Mouse (Mus musculus): ENCODE results near the gene Dnajb2.
A peak's percentile ranks its signal among the peaks of the same experiment; 100 is the strongest.

- no peak for TF ChIP-seq IRF4 (IDR thresholded peaks at IDR 0.05; ENCODE audit: low read depth, low read length)
- TF ChIP-seq MAFK (IDR thresholded peaks at IDR 0.05; ENCODE audit: insufficient replicate concordance, low read length), result no peak
- no peak for TF ChIP-seq SIN3A (IDR thresholded peaks at IDR 0.05; ENCODE audit: low read length)
- no peak for TF ChIP-seq NELFE (IDR thresholded peaks at IDR 0.05; ENCODE audit: low read depth, low read length)
- TF ChIP-seq CTCF (conservative IDR thresholded peaks at IDR 0.05 in 1 of 2, IDR thresholded peaks at IDR 0.05 in 1 of 2; ENCODE audit: low read depth in 2 of 2, low read length in 2 of 2), result peak in 1 of 2 experiments; percentile 28; a peak in 1 of 4 replicates
- no peak for TF ChIP-seq ETS1 (conservative IDR thresholded peaks at IDR 0.05; ENCODE audit: low read depth, low read length)
- TF ChIP-seq MYC (IDR thresholded peaks at IDR 0.05; ENCODE audit: low read depth, low read length), result no peak
- TF ChIP-seq CHD1 (IDR thresholded peaks at IDR 0.05; ENCODE audit: low read depth, low read length), result no peak
- no peak for TF ChIP-seq MEF2A (IDR thresholded peaks at IDR 0.05; ENCODE audit: borderline replicate concordance, low read depth, low read length)
These were observed 16.8 kb downstream of the Dnajb2 start for GRCm38 (mm10) chr1:75253029-75253428.

All from CH12.LX (cell line).